Mouse (Mus musculus): ENCODE measurements around the gene Pgap2.
"Not testable (repeated sequence)": the region's sequence is repeated elsewhere in the genome, so short reads cannot be mapped to it uniquely, and the experiment has no call there.

Pgap2 gene

GRCm38 (mm10) chr7:102266021-102266400 lies 56.0 kb downstream of the Pgap2 start:
- not testable (repeated sequence) for DNase-seq (ENCODE audit: low spot score in 2 of 2)

GRCm38 (mm10) chr7:102266401-102267042 lies 56.5 kb downstream of the Pgap2 start:
- DNase-seq (ENCODE audit: low spot score in 2 of 2) = no peak

- DNase-seq (ENCODE audit: low spot score in 2 of 2) = peak; percentile 87 to 94
Observed at GRCm38 (mm10) chr7:102267113-102267579, 57.1 kb downstream of the Pgap2 start.

- DNase-seq (ENCODE audit: low spot score in 2 of 2) = peak; percentile 30 to 46
Observed at GRCm38 (mm10) chr7:102267601-102268394, 57.8 kb downstream of the Pgap2 start, which contains the start of gene Stim1. TSS of gene Stim1 (plus strand) at chr7:102267806.

GRCm38 (mm10) chr7:102268395-102268748 lies 58.4 kb downstream of the Pgap2 start:
- DNase-seq (ENCODE audit: low spot score in 2 of 2) = no peak

- DNase-seq (ENCODE audit: low spot score in 2 of 2) = no peak
Observed at GRCm38 (mm10) chr7:102272422-102272948, 62.5 kb downstream of the Pgap2 start.

GRCm38 (mm10) chr7:102281403-102281802 lies 71.4 kb downstream of the Pgap2 start:
- no peak for DNase-seq (ENCODE audit: low spot score in 2 of 2)

- no peak for DNase-seq (ENCODE audit: low spot score in 2 of 2)
Observed at GRCm38 (mm10) chr7:102282261-102282660, 72.3 kb downstream of the Pgap2 start.
